Mouse (Mus musculus) heart, embryonic 14.5 days (tissue): ENCODE data around the gene Ntn5. TPM values are rescaled to one million over a fixed set of nuclear protein-coding genes. Genes with fewer than 3 reads are reported as not detected.

Experiments
- ATAC-seq: fragments of 200-750 bp; cut with Nextera tagmentation; 2 replicates; pipeline ENCODE4 v1.8.0; 2017; ENCODE audit warnings: low read depth, moderate TSS enrichment; ENCODE audit not compliant: insufficient number of reproducible peaks, insufficient read depth, low FRiP score
- H3K27ac ChIP-seq, 2 experiments: fragments of 200-500 bp in 1 of 2; fragments of 300-500 bp in 1 of 2; sonication (generic) in 1 of 2; replicated peaks in 1 of 2; 2 replicates each; pipeline ENCODE4 v1.5.1; 2012 to 2014; ENCODE audit warnings: low read depth in 2 of 2, low read length in 2 of 2, control low read depth in 1 of 2, mild to moderate bottlenecking in 1 of 2, mixed read lengths in 1 of 2; ENCODE audit not compliant: control insufficient read depth in 1 of 2, insufficient read depth in 1 of 2
- H3K27me3 ChIP-seq: fragments of 300-500 bp; sonication (generic); 2 replicates; pipeline ENCODE4 v1.6.1; 2014; ENCODE audit warnings: mild to moderate bottlenecking, low read length, control low read depth; ENCODE audit not compliant: control insufficient read depth, insufficient read depth
- H3K36me3 ChIP-seq: fragments of 300-500 bp; sonication (generic); 2 replicates; pipeline ENCODE4 v1.6.1; 2014; ENCODE audit warnings: mild to moderate bottlenecking, control low read depth, low read length, mixed read lengths; ENCODE audit not compliant: control insufficient read depth, insufficient read depth
- H3K4me1 ChIP-seq, 2 experiments: fragments of 200-500 bp in 1 of 2; fragments of 300-500 bp in 1 of 2; sonication (generic) in 1 of 2; 2 replicates each; pipeline ENCODE4 v1.6.1; 2012 to 2014; ENCODE audit warnings: low read length in 2 of 2, control low read depth in 1 of 2, mixed read lengths in 1 of 2; ENCODE audit not compliant: control insufficient read depth in 2 of 2, insufficient read depth in 2 of 2
- H3K4me2 ChIP-seq: fragments of 300-500 bp; sonication (generic); 2 replicates; pipeline ENCODE4 v1.6.1; 2014; ENCODE audit warnings: mild to moderate bottlenecking, low read length
- H3K4me3 ChIP-seq, 2 experiments: fragments of 200-500 bp in 1 of 2; fragments of 300-500 bp in 1 of 2; sonication (generic) in 1 of 2; 2 replicates each; pipeline ENCODE4 v1.5.1; 2012 to 2014; ENCODE audit warnings: low read length in 2 of 2, mild to moderate bottlenecking in 2 of 2, control low read depth in 1 of 2, low read depth in 1 of 2, moderate library complexity in 1 of 2; ENCODE audit not compliant: control insufficient read depth in 1 of 2, insufficient read depth in 1 of 2
- H3K9ac ChIP-seq: fragments of 300-500 bp; sonication (generic); 2 replicates; pipeline ENCODE4 v1.6.1; 2014; ENCODE audit warnings: mild to moderate bottlenecking, low read length
- H3K9me3 ChIP-seq: fragments of 300-500 bp; sonication (generic); 2 replicates; pipeline ENCODE4 v1.6.1; 2016; ENCODE audit warnings: low read length, control low read depth; ENCODE audit not compliant: control insufficient read depth
- WGBS: fragments of 180-500 bp; shearing (Covaris S2); extraction: QIAGEN DNeasy Blood & Tissue Kit; methylation state at CpG from one replicate; pipeline ENCODE4 v1.1.7; 2014; 5-methylcytosine and 5-hydroxymethylcytosine counted together
- polyA plus RNA-seq: library from polyadenylated mRNA; unstranded; fragments of >200 nt; fragmentation: Nextera tagmentation; extraction: Ambion mirVana; gene quantifications from 2 replicates; pipeline ENCODE4 v1.2.1, GENCODE M21; 2014

Gene Ntn5
- polyA plus RNA-seq, 1 experiment from 2014 or later, result not detected

- Histone ChIP-seq H3K9me3 (no peaks in the 10 kb centered on the region), H3K4me3 (peak overlapping the region; percentile 66 to 74), H3K4me1 (peaks cover 26 to 41% of the 10 kb centered on the region in 2 experiments), H3K27ac (peak overlapping the region; percentile 70 to 93), H3K4me2 (peak overlapping the region; percentile 96), H3K9ac (peak overlapping the region; percentile 93), H3K36me3 (peaks cover 14% of the 10 kb centered on the region), H3K27me3 (no peaks in the 10 kb centered on the region)
- ATAC-seq, result peak; percentile 22; the same call in 1 of the 2 replicates
- WGBS, result 0% methylated on average over 7 of the region's 7 CpGs
These were observed 22.1 kb downstream of the Ntn5 start for GRCm38 (mm10) chr7:45705873-45706281.

DNA sequence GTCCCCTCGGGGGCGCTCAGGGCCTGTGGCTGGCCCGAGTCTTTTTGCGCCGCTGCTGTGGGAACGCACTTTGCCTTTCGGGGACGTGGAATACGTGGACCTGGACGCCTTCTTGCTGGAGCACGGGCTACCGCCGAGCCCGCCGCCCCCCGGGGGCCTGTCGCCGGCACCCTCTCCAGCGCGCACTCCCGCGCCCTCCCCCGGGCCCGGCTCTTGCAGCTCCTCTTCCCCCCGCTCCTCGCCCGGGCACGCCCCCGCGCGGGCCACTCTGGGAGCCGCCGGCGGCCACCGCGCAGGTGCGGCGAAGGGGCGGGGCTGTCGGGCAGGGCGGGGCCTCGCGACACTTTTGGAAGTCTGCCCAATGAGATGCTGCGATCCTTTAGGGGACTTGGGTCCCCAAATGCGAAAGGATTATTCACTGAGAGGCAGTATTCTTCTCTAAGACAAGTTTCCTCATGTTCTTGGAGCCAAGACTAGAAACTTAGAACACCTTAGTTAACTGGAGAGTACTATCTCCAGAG is 23.0 kb downstream of the Ntn5 start:
- Histone ChIP-seq H3K9me3 (no peaks in the 10 kb centered on the region), H3K4me1 (peaks cover 21 to 41% of the 10 kb centered on the region in 2 experiments), H3K9ac (peak overlapping the region; percentile 93), H3K36me3 (peaks cover 23% of the 10 kb centered on the region), H3K4me2 (peak overlapping the region; percentile 96), H3K4me3 (peak overlapping the region; percentile 66 to 74), H3K27ac (peak overlapping the region; percentile 70 to 93), H3K27me3 (no peaks in the 10 kb centered on the region)
- 0 out of 2 replicates have a peak, but pooled peaks have one; percentile 4 for ATAC-seq
- under 1% methylated on average over 45 of the region's 45 CpGs for WGBS

GRCm38 (mm10) chr7:45707375-45707967 is 23.6 kb downstream of the Ntn5 start:
- peak overlapping the region; percentile 63 to 93 for H3K27ac ChIP-seq
- H3K4me3 ChIP-seq, result peak overlapping the region; percentile 66 to 74
- WGBS, result under 1% methylated on average over 27 of the region's 27 CpGs
- H3K27me3 ChIP-seq, result no peaks in the 10 kb centered on the region
- ATAC-seq, result 0 out of 2 replicates have a peak, but pooled peaks have one; percentile 7
- peak overlapping the region; percentile 55 for H3K9ac ChIP-seq
- peaks cover 29% of the 10 kb centered on the region for H3K36me3 ChIP-seq
- H3K4me2 ChIP-seq, result peak overlapping the region; percentile 96
- H3K4me1 ChIP-seq, result peaks cover 21 to 41% of the 10 kb centered on the region in 2 experiments
- no peaks in the 10 kb centered on the region for H3K9me3 ChIP-seq

DNA sequence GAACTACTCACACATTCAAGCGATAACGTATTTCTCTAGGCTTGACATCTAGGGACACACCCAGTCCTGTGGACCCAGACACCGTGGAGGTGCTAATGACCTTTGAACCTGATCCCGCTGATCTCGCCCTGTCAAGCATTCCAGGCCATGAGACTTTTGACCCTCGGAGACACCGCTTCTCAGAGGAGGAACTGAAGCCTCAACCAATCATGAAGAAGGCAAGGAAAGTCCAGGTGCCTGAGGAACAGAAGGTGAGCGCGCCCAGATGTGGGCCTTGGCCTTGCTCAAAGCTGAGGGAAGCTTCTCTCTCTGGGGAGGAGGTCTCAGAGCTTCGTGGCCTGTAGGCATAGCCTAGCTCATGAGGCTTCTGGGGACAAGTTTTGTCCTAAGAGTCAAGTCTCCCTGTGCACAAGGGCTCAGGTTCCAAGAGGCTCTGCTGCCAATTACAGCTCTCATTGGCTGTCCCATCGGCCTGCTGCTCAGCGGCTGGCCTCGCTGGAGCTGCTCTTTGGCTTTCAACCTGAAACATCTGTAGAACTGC is 24.5 kb downstream of the Ntn5 start:
- Histone ChIP-seq H3K27me3 (no peaks in the 10 kb centered on the region), H3K4me1 (peaks cover 21 to 38% of the 10 kb centered on the region in 2 experiments), H3K9me3 (no peaks in the 10 kb centered on the region), H3K4me2 (peak overlapping the region; percentile 96), H3K9ac (0 out of 2 replicates have a peak overlapping the region, but pooled peaks have one; percentile 14), H3K4me3 (0 out of 4 replicates have a peak overlapping the region, but pooled peaks of 1 of the 2 experiments have one; percentile 74), H3K27ac (no peak overlapping the region), H3K36me3 (peaks cover 38% of the 10 kb centered on the region)
- ATAC-seq, result no peak
- 46% methylated on average over 13 of the region's 13 CpGs for WGBS

GRCm38 (mm10) chr7:45709036-45709435 is 25.2 kb downstream of the Ntn5 start:
- Histone ChIP-seq H3K27me3 (no peaks in the 10 kb centered on the region), H3K27ac (no peak overlapping the region), H3K4me2 (no peak overlapping the region), H3K4me1 (peaks cover 16 to 32% of the 10 kb centered on the region in 2 experiments), H3K4me3 (no peak overlapping the region), H3K9ac (no peak overlapping the region), H3K9me3 (no peaks in the 10 kb centered on the region), H3K36me3 (peaks cover 44% of the 10 kb centered on the region)
- ATAC-seq, result no peak
- 42% methylated on average over 6 of the region's 6 CpGs for WGBS

DNA sequence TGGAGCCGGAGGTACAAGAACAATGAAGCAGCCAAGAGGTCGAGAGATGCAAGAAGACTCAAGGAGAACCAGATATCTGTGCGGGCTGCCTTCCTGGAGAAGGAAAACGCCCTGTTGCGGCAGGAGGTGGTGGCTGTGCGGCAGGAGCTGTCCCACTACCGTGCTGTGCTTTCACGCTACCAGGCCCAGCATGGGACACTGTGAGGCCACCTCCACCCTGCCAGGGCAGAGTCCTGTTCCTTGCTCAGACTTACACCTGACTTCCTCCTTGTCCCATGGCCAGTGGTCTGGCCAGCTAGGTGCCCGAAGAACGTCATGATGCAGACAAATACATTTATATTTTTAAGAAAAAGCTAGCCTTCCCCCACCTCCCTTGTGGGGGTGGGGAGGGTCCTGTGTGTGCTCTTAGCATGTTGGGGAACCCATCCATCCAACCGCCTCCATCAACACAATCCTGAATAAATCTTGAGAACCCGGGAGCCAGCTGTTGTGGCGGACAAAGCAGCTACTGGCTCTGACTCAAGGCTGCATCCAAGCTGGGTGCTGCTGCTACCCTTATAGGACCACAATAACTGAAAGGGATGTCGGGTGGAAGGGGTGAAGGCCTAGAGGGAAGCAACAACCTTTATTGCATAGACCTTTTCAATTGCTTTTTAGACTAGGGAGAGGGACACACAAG is 26.0 kb downstream of the Ntn5 start:
- Histone ChIP-seq H3K9ac (no peak overlapping the region), H3K27me3 (no peaks in the 10 kb centered on the region), H3K4me1 (peaks cover 17 to 38% of the 10 kb centered on the region in 2 experiments), H3K4me2 (no peak overlapping the region), H3K9me3 (no peaks in the 10 kb centered on the region), H3K27ac (no peak overlapping the region), H3K4me3 (no peak overlapping the region), H3K36me3 (peaks cover 45% of the 10 kb centered on the region)
- WGBS, result 74% methylated on average over 14 of the region's 14 CpGs
- no peak for ATAC-seq

GRCm38 (mm10) chr7:45710477-45711191 is 26.8 kb downstream of the Ntn5 start:
- Histone ChIP-seq H3K27ac (no peak overlapping the region), H3K9ac (no peak overlapping the region), H3K4me3 (no peak overlapping the region), H3K4me1 (peaks cover 19 to 38% of the 10 kb centered on the region in 2 experiments), H3K4me2 (no peak overlapping the region), H3K27me3 (no peaks in the 10 kb centered on the region), H3K36me3 (peaks cover 45% of the 10 kb centered on the region), H3K9me3 (no peaks in the 10 kb centered on the region)
- WGBS, result 89% methylated on average over 20 of the region's 20 CpGs
- ATAC-seq, result no peak
